Mouse (Mus musculus) embryo, embryonic 11.5 days (tissue): ENCODE results near the gene Cmya5.
A peak's percentile ranks its signal among the peaks of the same experiment; 100 is the strongest.
"Not testable (repeated sequence)": the region's sequence is repeated elsewhere in the genome, so short reads cannot be mapped to it uniquely, and the experiment has no call there.

Source experiments
- DNase-seq: peaks from one replicate; pipeline ENCODE4 v3.0.0-alpha.2; 2012; ENCODE audit warnings: low read depth, low spot score

Gene Cmya5

GRCm38 (mm10) chr13:93144336-93145167 lies at the start of gene Cmya5:
TSS of gene Cmya5 (minus strand) at chr13:93144724.
- peak; percentile 23 for DNase-seq

- no peak for DNase-seq
Observed at GRCm38 (mm10) chr13:93192646-93193026, 48.1 kb upstream of the Cmya5 start.

GRCm38 (mm10) chr13:93191831-93192645 lies 47.5 kb upstream of the Cmya5 start, which contains the start of gene Tent2:
TSS of gene Tent2 (minus strand) at chr13:93192385.
- DNase-seq = peak; percentile 92

- no peak for DNase-seq
Observed at GRCm38 (mm10) chr13:93189416-93189815, 44.9 kb upstream of the Cmya5 start.

GRCm38 (mm10) chr13:93188738-93189137 lies 44.2 kb upstream of the Cmya5 start:
- no peak for DNase-seq

GRCm38 (mm10) chr13:93187792-93188191 lies 43.3 kb upstream of the Cmya5 start:
- DNase-seq = not testable (repeated sequence)

GRCm38 (mm10) chr13:93180351-93180750 lies 35.8 kb upstream of the Cmya5 start:
- no peak for DNase-seq

GRCm38 (mm10) chr13:93179522-93179921 lies 35.0 kb upstream of the Cmya5 start:
- no peak for DNase-seq

GRCm38 (mm10) chr13:93177571-93177970 lies 33.0 kb upstream of the Cmya5 start:
- DNase-seq = no peak

GRCm38 (mm10) chr13:93163303-93163702 lies 18.8 kb upstream of the Cmya5 start:
- DNase-seq = no peak

- DNase-seq = no peak
Observed at GRCm38 (mm10) chr13:93162456-93162855, 17.9 kb upstream of the Cmya5 start.

GRCm38 (mm10) chr13:93158261-93158660 lies 13.7 kb upstream of the Cmya5 start:
- DNase-seq = no peak

GRCm38 (mm10) chr13:93153280-93153679 lies 8.8 kb upstream of the Cmya5 start:
- no peak for DNase-seq

GRCm38 (mm10) chr13:93143819-93144283 lies 673 bp downstream of the Cmya5 start:
- DNase-seq = no peak

- no peak for DNase-seq
Observed at GRCm38 (mm10) chr13:93141184-93141583, 3.3 kb downstream of the Cmya5 start.

- DNase-seq = no peak
Observed at GRCm38 (mm10) chr13:93138059-93138458, 6.5 kb downstream of the Cmya5 start.

GRCm38 (mm10) chr13:93137098-93137497 lies 7.4 kb downstream of the Cmya5 start:
- DNase-seq = no peak

- DNase-seq = no peak
Observed at GRCm38 (mm10) chr13:93136251-93136650, 8.3 kb downstream of the Cmya5 start.

GRCm38 (mm10) chr13:93135501-93135900 lies 9.0 kb downstream of the Cmya5 start:
- no peak for DNase-seq

GRCm38 (mm10) chr13:93130674-93131073 lies 13.8 kb downstream of the Cmya5 start:
- no peak for DNase-seq

- no peak for DNase-seq
Observed at GRCm38 (mm10) chr13:93128961-93129360, 15.6 kb downstream of the Cmya5 start.

GRCm38 (mm10) chr13:93128111-93128860 lies 16.2 kb downstream of the Cmya5 start:
- DNase-seq = no peak
